ENCODE assay signal across 19 mouse cellular contexts in the genomic region with DNA sequence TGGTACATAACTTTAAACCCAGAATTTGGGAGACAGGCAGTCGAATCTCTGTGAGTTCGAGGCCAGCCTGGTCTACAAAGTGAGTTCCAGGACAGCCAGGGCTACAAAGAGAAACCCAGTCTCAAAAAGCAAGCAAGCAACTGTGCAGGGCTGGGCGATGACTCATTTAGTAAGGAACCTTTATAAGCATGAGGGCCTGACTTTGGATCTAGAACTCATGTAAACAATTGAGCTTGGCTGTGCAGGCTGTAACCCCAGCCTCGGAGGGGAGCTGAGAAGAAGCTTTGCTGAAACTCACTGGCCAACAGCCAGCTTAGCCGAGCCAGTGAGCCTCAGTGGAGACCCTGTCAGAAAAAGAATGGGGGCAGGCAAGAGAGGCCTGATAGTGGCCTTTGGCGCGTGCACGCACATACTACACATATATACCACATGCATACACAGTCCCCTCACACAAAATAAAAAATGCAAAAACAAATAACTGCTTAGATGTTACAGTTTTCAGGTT. TPM values are rescaled to one million over a fixed set of nuclear protein-coding genes. Genes with fewer than 3 reads are reported as not detected.
DNase-seq lines count a peak whose midpoint lies in the region; ATAC-seq and TF ChIP-seq lines count a peak whose summit lies in the region.
"Had no signal": no experiment of that assay in that cellular context is flagged by ENCODE, and none has a peak within 500 bp of the region (broad histone marks: within the 10 kb centered on the region; RNA-seq: fewer than 3 reads in every experiment).

No protein-coding gene starts in this region.

- no peak for TF ChIP-seq CTCF in midbrain, postnatal 0 days (IDR thresholded peaks at IDR 0.05)

- no peaks in the 10 kb centered on the region for H3K27me3 ChIP-seq in lung, embryonic 15.5 days
- H3K27me3 ChIP-seq in midbrain, embryonic 11.5 days (ENCODE audit: control insufficient read depth, insufficient read depth, low read length) = no peaks in the 10 kb centered on the region
- H3K27me3 ChIP-seq in midbrain, postnatal 0 days (ENCODE audit: insufficient read depth, low read length) = no peaks in the 10 kb centered on the region
- H3K27me3 ChIP-seq: embryonic facial prominence, embryonic 15.5 days; heart, embryonic 13.5 days had no signal

- no peak for ATAC-seq in lung, embryonic 15.5 days (ENCODE audit: borderline replicate concordance, extremely low read depth, low FRiP score, low TSS enrichment)
- ATAC-seq in midbrain, embryonic 11.5 days (ENCODE audit: low FRiP score) = no peak
- no peak for ATAC-seq in midbrain, postnatal 0 days (ENCODE audit: low FRiP score)
- ATAC-seq: forebrain, embryonic 14.5 days; hindbrain, postnatal 0 days had no signal

- H3K4me3 ChIP-seq in lung, embryonic 15.5 days = no peak overlapping the region
- no peak overlapping the region for H3K4me3 ChIP-seq in midbrain, embryonic 11.5 days (ENCODE audit: low read depth, low read length)
- no peak overlapping the region for H3K4me3 ChIP-seq in midbrain, postnatal 0 days (ENCODE audit: low read depth, low read length)
- H3K4me3 ChIP-seq: embryonic facial prominence, embryonic 15.5 days; erythroblast, embryonic 14.5 days; forebrain, embryonic 10.5 days; heart, embryonic 13.5 days had no signal

- H3K4me1 ChIP-seq in lung, embryonic 15.5 days = 0 out of 2 replicates have a peak, but pooled peaks cover 9% of the 10 kb centered on the region
- peaks cover 6% of the 10 kb centered on the region for H3K4me1 ChIP-seq in midbrain, embryonic 11.5 days (ENCODE audit: control insufficient read depth, insufficient read depth, low read length)
- no peaks in the 10 kb centered on the region; the same call in 1 of the 2 replicates for H3K4me1 ChIP-seq in midbrain, postnatal 0 days (ENCODE audit: insufficient read depth, low read length)

- 72% methylated on average over 8 of the region's 8 CpGs for WGBS in lung, embryonic 15.5 days
- 88% methylated on average over 8 of the region's 8 CpGs for WGBS in midbrain, embryonic 11.5 days
- WGBS in midbrain, postnatal 0 days = 79% methylated on average over 8 of the region's 8 CpGs

- no peak overlapping the region for H3K4me2 ChIP-seq in lung, embryonic 15.5 days
- no peak overlapping the region for H3K4me2 ChIP-seq in midbrain, embryonic 11.5 days
- H3K4me2 ChIP-seq in midbrain, postnatal 0 days (ENCODE audit: low read depth, low read length, poor library complexity, severe bottlenecking) = no peak overlapping the region
- H3K4me2 ChIP-seq: embryonic facial prominence, embryonic 15.5 days; heart, embryonic 13.5 days had no signal

- peak; percentile 93 for DNase-seq in heart, adult 11 months
- no peak for DNase-seq in heart, adult 9 months (ENCODE audit: low spot score in 2 of 2)
- DNase-seq in lung, postnatal 25 days (ENCODE audit: low spot score) = no peak
- peak; percentile 8 for DNase-seq in midbrain, embryonic 11.5 days (ENCODE audit: low spot score, missing footprints)
- no peak for DNase-seq in midbrain, postnatal 0 days (ENCODE audit: low spot score)
- peak; percentile 24 for DNase-seq in adipocyte (ENCODE audit: low spot score)
- DNase-seq in layer of hippocampus, postnatal 10 days (ENCODE audit: low spot score in 2 of 2) = no peak
- DNase-seq: cerebellum, adult 11 months; cerebellum, adult 8-10 months; embryo, embryonic 11 days; gastrocnemius, postnatal 14 days had no signal

- H3K36me3 ChIP-seq in lung, embryonic 15.5 days = no peaks in the 10 kb centered on the region
- no peaks in the 10 kb centered on the region for H3K36me3 ChIP-seq in midbrain, embryonic 11.5 days (ENCODE audit: control insufficient read depth, insufficient read depth, low read length)
- H3K36me3 ChIP-seq in midbrain, postnatal 0 days (ENCODE audit: insufficient read depth, low read length) = no peaks in the 10 kb centered on the region
- H3K36me3 ChIP-seq: embryonic facial prominence, embryonic 15.5 days; forebrain, embryonic 10.5 days; heart, embryonic 13.5 days had no signal

- H3K27ac ChIP-seq in lung, embryonic 15.5 days = 0 out of 2 replicates have a peak overlapping the region, but pooled peaks have one; percentile 25
- no peak overlapping the region for H3K27ac ChIP-seq in midbrain, embryonic 11.5 days (ENCODE audit: low read depth, low read length)
- no peak overlapping the region for H3K27ac ChIP-seq in midbrain, postnatal 0 days (ENCODE audit: low read depth, low read length)
- H3K27ac ChIP-seq: embryonic facial prominence, embryonic 15.5 days; forebrain, embryonic 10.5 days; heart, embryonic 13.5 days had no signal

- no peaks in the 10 kb centered on the region for H3K9me3 ChIP-seq in lung, embryonic 15.5 days
- no peaks in the 10 kb centered on the region for H3K9me3 ChIP-seq in midbrain, embryonic 11.5 days (ENCODE audit: control insufficient read depth, low read length)
- H3K9me3 ChIP-seq in midbrain, postnatal 0 days (ENCODE audit: low read length) = no peaks in the 10 kb centered on the region
- H3K9me3 ChIP-seq: embryonic facial prominence, embryonic 15.5 days; forebrain, embryonic 10.5 days; heart, embryonic 13.5 days had no signal

- no peak overlapping the region for H3K9ac ChIP-seq in lung, embryonic 15.5 days
- no peak overlapping the region for H3K9ac ChIP-seq in midbrain, embryonic 11.5 days (ENCODE audit: low read length)
- no peak overlapping the region for H3K9ac ChIP-seq in midbrain, postnatal 0 days (replicated peaks; ENCODE audit: low read length, poor library complexity, severe bottlenecking)
- H3K9ac ChIP-seq: embryonic facial prominence, embryonic 15.5 days; heart, embryonic 13.5 days had no signal

RNA-seq across cellular contexts. Expression of a gene that starts 5.6 kb away (rescaled TPM):
- polyA plus RNA-seq in lung, embryonic 15.5 days (2015; fragmentation: Nextera tagmentation; extraction: Ambion mirVana) = 24.6 and 27.2 TPM in 2 replicates
- polyA plus RNA-seq in midbrain, embryonic 11.5 days (2014; fragmentation: Nextera tagmentation; extraction: Ambion mirVana) = 14.7 and 17.0 TPM in 2 replicates
- total RNA-seq in midbrain, postnatal 0 days (2014; rRNA removed) = 30.0 and 39.0 TPM in 2 replicates
- polyA plus RNA-seq in midbrain, postnatal 0 days (2015; fragmentation: Nextera tagmentation; extraction: Ambion mirVana) = 21.5 and 26.3 TPM in 2 replicates
- 100 to 1,000 TPM; 106 to 112 TPM for total RNA-seq in layer of hippocampus, postnatal 10 days (2021)

RNA-seq across cellular contexts. Expression of a gene that starts 45.0 kb away (rescaled TPM):
- polyA plus RNA-seq in lung, embryonic 15.5 days (2015; fragmentation: Nextera tagmentation; extraction: Ambion mirVana) = 1.1 and 1.5 TPM in 2 replicates
- polyA plus RNA-seq in midbrain, embryonic 11.5 days (2014; fragmentation: Nextera tagmentation; extraction: Ambion mirVana) = 0.12 and 0.16 TPM in 2 replicates
- total RNA-seq in midbrain, postnatal 0 days (2014; rRNA removed) = 0.93 and 2.3 TPM in 2 replicates
- 0.48 and 0.65 TPM in 2 replicates for polyA plus RNA-seq in midbrain, postnatal 0 days (2015; fragmentation: Nextera tagmentation; extraction: Ambion mirVana)
- total RNA-seq in layer of hippocampus, postnatal 10 days (2021) = under 1 TPM; 0.11 to 0.13 TPM
- total RNA-seq: common myeloid progenitor, adult 5-6 weeks had no signal
- polyA plus RNA-seq: erythroblast, embryonic 14.5 days; forebrain, embryonic 14.5 days had no signal

Comparison
In these comparisons a context has a peak if more than half of its experiments do, and no peak if none do; other contexts are left out.
1. DNase-seq: peak in heart, adult 11 months (single experiment), midbrain, embryonic 11.5 days (single experiment) and adipocyte (single experiment); none in heart, adult 9 months (0 of 2), lung, postnatal 25 days (single experiment), midbrain, postnatal 0 days (single experiment) and layer of hippocampus, postnatal 10 days (0 of 2).